Mouse (Mus musculus) splenic B cell, adult 2 months (primary cell): ENCODE data around the gene Olig1.
"Not testable (repeated sequence)": the region's sequence is repeated elsewhere in the genome, so short reads cannot be mapped to it uniquely, and the experiment has no call there.

Source experiments
- DNase-seq: peaks from one replicate; pipeline ENCODE4 v3.0.0-alpha.2; 2011; ENCODE audit warnings: low read depth, low spot score
- H3K27me3 ChIP-seq: 2 replicates; pipeline ENCODE4 v1.6.1; 2012; ENCODE audit warnings: mild to moderate bottlenecking, low read length, moderate library complexity, mixed read lengths; ENCODE audit not compliant: control insufficient read depth, poor library complexity, insufficient read depth, severe bottlenecking
- H3K36me3 ChIP-seq: 2 replicates; pipeline ENCODE4 v1.6.1; 2012; ENCODE audit warnings: mild to moderate bottlenecking, low read length, moderate library complexity, mixed read lengths; ENCODE audit not compliant: control insufficient read depth, poor library complexity, insufficient read depth, severe bottlenecking

The Olig1 gene

DNA sequence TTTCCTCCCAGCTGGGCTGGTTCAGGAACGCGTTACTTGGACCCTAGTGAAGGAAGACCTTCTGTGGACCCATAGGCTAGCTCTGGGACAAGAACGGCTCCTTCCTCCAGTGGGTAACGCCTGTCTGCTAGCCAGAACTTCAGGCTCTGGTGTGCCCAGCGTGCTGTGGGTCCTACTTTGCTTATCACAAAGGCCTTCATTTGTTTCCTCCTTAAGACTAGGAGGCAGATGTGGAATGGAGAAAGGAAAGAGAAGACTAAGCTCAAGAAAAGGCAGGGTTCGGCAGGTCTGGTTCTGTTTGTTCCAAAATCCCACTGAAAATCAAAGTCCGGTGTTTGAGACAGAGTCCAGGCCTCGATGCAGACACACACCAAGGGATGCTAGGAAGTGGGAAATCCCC is 39.9 kb upstream of the Olig1 start:
- DNase-seq: no peak
- no peaks in the 10 kb centered on the region for H3K27me3 ChIP-seq
- no peaks in the 10 kb centered on the region for H3K36me3 ChIP-seq

DNA sequence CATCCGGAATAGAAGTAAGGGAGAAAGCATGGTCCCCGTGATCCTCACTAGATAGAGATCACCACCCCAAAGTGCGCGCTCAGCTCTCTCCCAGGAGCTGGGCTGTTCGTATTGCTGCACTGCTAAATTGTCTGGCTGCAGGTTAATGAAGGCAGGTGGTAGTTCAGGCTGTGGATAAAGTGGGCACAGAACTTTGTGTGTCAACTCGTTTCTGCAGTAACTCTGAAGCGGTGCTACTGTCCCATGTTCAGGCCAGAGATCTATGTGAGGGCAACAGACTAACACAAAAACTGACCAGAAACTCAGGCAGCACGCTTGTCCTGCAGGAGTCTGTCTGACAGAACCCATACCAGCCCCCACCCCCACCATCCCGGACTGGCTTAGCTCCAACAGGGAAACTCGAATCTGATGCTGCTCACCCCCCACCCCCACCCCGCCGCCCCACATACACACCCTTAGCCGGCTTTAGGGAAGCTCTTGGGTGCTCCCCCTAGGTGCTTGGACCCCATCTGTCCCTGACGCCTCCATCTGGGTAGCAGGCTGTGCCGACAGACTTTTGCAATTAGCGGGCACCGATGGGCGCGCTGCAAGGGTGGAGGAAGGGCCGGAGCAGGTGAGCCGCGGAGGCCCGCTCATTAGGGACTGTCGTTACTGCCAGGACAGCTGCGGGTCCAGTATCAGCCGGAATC is 37.6 kb upstream of the Olig1 start:
- DNase-seq: no peak
- Histone ChIP-seq H3K27me3 (no peaks in the 10 kb centered on the region), H3K36me3 (no peaks in the 10 kb centered on the region)

DNA sequence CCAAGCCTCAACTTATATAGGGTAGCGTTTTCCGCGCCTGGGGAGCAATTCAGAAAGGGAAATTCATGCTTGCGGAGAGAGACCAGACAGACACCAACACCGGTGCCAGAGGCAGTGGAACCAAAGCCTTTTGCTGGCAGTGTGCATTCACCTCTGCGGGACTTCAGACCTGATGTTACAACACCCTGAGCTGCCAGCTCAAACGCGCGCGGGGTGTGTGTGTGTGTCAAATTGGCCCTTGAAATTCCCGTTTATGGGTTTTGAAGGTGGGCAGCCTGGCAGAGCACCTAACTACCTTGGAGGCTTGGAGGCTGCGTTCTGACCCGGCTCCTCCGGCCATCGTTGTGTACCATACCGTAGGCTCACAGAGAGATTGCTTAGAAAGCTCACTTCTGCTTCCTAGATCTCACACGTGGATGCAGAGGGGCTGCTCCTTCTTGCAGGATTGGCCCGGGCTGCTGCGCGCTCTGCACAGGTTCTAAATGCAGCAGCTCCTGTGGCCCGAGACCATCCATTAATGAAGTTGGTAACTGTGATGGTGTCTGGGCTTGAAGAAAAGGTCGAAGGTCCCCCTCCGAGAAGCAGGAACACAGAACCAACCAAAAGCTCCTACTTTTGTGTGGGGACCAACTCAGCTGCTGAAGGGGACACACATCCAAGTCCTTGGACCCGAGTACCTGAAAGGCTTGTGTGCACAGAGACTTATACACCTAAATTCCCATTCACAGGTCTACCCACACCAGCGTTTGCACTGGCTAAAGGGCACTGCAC is 36.9 kb upstream of the Olig1 start:
- Histone ChIP-seq H3K36me3 (no peaks in the 10 kb centered on the region), H3K27me3 (no peaks in the 10 kb centered on the region)
- no peak for DNase-seq

DNA sequence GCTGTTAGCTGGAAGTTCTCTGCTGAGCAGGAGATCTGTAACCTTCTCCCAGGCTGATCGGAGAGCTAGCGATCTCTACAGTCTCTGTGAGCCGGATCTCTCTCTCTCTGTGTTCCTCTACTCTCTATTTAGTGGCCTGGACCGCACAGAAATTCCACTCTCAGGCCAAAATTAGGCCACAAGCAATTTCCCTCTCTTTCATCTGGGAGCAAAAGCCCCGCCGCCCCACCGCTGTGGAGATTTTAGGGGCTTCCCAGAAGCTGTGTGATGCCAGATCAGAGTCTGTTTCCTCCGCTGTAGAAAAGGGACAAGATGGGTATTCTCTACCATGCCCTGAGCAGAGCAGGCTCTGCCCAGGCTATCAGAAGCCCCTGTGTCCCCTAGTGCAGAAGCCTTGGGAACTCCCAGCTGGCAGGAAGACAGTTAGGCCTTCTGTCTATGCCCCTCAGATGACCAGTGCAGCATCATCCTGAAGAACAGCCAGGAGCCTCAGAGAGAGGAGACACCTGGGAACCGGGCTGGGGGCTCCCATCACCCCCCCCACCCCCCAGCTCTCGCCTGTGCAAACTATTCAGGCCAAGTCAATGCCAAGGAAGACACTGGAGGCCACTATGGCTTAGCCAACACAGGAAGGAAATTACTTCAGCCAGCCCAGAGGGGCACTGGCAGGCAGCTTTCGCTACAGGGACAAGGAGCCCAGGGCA is 36.2 kb upstream of the Olig1 start:
- no peak for DNase-seq
- Histone ChIP-seq H3K27me3 (no peaks in the 10 kb centered on the region), H3K36me3 (no peaks in the 10 kb centered on the region)

DNA sequence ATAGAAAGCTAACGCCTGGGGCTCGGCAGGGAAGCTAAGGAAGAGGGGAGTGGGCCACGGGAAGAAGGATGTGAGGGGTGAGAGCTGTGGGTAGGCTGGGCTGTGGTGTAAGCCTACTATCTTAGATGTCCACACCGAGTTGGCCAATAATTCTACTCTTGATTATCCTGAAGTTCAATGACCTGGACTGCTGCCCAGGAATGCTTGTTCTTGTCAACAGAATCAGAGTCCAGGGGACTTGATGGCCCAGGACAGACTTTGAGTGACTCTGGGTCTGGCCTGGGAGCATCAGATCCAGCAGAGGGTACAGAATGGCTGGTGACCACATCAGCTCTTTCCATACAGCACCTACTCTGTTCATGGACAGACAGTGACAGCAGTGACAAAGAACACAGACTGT is 30.5 kb upstream of the Olig1 start:
- DNase-seq: no peak
- Histone ChIP-seq H3K27me3 (no peaks in the 10 kb centered on the region), H3K36me3 (no peaks in the 10 kb centered on the region)

DNA sequence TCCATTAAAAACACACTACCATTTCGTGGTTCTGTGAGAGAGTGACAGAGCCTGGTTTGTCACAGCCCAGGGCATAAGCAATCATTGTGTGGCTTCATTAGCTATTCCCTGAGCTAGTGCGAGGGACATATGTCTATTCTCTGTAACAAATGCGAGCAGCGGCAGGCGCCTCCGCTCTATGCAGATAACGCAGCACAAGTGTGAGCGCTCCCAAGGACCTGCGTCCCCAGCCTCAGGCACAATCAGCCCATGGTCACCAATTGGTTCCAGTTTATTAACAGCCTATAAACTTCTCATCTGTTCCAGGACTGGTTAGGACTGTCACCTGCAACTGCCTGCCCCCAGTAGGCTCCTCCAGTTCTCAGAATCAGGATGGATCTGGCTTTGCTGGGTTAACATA is 23.3 kb upstream of the Olig1 start:
- Histone ChIP-seq H3K36me3 (no peaks in the 10 kb centered on the region), H3K27me3 (no peaks in the 10 kb centered on the region)
- DNase-seq: no peak

DNA sequence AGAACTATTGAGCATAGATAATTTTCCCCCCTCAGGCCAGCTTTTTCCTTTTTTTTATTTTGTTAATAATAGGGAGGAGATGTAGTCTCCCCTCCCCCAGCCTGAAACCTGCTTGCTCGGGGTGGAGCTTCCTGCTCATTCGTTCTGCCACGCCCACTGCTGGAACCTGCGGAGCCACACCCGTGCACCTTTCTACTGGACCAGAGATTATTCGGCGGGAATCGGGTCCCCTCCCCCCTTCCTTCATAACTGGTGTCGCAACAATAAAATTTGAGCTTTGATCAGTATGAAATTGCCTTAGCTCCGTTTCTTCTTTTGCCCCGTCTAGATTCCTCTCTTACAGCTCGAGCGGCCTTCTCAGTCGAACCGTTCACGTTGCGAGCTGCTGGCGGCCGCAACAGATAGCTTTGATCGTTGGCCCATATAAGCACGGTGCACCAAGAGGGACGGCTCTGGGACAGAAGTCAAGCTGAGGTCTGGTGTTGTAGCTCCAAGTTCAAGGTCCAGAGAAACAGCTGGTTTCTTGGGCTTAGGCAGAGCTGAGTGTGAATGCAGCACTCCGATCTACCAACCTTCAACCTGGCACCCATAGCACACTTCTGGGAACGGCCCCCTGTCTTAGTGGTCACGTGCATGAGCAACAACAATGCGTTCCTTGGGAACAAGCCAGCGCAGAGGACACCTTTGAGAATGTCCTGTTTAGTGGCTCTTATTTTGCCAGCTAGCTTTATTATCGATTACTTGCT is 14.0 kb upstream of the Olig1 start:
- not testable (repeated sequence) for H3K27me3 ChIP-seq, H3K36me3 ChIP-seq

DNA sequence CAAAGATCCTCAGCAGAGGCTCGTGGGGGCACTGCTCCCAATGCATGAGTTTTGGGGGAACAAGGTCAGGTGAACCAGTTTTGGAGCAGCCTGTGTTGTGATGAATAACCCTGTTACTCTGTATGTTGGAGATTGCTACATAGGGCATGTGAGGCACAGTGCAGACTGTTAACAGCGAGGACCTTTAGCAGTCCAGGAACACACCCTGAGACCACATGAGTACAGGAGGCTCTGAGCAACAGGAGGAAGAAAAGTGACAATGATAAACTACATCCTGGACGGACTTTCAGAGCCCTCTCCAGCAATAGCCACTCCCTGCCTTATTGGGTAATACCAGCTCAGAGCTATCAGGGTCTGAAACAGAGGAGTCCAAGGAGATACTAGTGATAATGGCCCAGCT is 10.6 kb upstream of the Olig1 start:
- no peaks in the 10 kb centered on the region for H3K36me3 ChIP-seq
- no peak for DNase-seq
- H3K27me3 ChIP-seq: no peaks in the 10 kb centered on the region

More for the DNA sequence above, 14.0 kb upstream of the Olig1 start:
- not testable (repeated sequence) for DNase-seq

DNA sequence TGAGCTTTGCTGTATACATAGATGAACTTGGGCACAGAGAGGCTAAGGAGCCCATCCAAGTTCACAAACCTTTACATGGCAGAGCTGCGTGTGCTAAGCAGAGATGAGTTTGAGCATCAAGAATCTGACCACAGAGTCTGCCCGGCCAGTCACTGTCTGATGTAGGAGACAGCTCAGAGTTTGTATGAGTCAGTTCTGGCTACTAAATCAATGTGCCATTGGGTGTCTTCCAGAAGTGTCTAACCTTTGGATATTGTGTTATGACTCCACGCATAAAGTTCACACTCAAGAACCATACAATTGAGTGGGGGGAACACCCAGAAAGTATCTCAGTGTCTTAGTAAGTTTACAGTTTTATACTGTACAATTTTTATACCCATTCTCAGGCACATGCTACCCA is 8.7 kb upstream of the Olig1 start:
- H3K36me3 ChIP-seq: no peaks in the 10 kb centered on the region
- H3K27me3 ChIP-seq: no peaks in the 10 kb centered on the region
- no peak for DNase-seq

DNA sequence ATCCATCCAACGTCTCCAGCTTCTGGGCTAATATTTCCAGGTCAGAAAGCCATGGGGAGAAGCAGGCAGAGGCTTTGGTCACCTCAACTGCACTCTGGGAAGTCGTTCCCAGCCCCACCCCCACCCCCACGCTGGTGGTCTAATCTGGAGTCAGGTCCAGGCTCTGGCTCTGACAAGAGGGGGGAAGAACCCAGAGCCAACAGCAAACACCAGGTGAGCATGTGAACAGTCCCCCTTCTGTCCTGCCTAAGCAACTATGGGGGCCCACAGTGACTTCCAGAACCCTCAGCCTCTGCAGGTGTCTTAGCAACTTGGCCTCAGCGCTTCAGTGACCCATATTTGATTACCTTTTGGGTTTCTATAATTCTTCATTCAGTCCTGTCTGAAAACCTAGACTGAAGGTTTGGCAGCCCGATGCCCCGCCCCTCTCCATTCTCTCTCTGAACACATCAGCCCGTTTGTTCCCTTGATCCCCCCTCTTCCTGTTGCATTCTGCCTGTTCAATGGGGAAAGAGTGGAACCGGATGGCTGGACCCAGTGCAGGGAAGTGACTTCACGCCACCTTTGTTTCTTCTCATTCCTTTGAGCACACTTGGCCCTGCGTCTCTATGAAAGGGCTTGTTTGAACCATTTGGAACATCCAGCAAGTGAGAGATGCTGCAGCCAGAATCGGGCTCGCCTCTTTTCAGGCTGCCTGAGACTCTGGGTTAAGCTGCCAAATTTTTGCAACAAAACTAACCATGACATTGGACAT is 6.9 kb upstream of the Olig1 start:
- no peak for DNase-seq
- H3K27me3 ChIP-seq: no peaks in the 10 kb centered on the region; the same call in 1 of the 2 replicates

DNA sequence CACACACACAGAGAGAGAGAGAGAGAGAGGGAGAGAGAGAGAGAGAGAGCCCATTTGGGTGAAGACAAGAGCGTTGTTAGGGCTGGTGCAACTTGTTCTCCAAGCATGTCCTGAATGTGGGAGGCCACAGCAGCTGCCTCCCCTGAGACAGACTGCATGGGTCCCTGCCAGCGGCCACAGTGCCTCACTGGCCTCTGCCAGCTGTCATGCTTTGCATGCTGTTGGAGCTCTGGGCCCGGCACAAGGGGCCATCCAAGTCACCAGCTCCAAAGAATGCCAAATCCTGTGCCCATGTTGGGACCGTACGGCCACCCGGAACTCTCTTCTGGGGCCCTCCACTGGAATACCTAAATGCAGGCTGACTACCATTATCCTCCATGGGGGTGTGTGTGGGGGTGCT is 3.6 kb upstream of the Olig1 start:
- DNase-seq: no peak
- H3K36me3 ChIP-seq: no peaks in the 10 kb centered on the region
- no peaks in the 10 kb centered on the region; the same call in 1 of the 2 replicates for H3K27me3 ChIP-seq

More for the DNA sequence above, 6.9 kb upstream of the Olig1 start:
- H3K36me3 ChIP-seq: no peaks in the 10 kb centered on the region

DNA sequence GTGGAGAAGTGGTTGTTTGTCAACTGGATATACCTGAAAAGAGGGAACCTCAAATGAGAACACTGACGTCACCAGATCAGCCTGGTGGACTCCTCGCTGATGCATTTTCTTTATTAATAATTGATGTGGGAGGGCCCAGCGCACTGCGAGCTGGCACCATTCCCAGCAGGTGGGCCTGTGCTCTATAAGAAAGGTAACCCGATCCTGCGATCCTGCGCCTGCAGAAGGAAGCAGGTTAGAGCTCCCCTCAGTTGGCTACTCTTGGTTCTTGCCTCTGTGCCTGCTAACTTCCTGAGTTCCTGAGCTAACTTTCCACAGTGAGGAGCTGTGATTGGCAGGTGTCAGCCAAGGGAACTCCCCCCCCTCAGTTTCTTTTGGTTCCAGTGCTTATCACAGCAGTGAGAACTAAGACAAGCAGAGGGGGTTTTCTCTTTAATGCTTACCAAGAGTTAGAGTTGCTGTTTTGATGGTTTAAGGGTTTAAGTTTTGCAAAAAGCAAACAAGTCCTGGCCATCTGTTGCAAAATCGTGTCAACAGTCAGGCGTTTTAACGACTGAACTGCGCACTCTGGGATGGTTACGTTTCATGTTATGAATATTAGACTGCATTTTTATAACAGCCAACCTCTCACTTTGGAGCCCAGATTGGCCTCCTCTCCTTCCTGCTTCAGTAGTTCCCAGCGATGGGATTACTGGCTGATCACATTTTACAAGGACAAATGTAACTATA is 684 bp upstream of the Olig1 start:
- DNase-seq: no peak
- H3K27me3 ChIP-seq: no peaks in the 10 kb centered on the region; the same call in 1 of the 2 replicates
- H3K36me3 ChIP-seq: no peaks in the 10 kb centered on the region

DNA sequence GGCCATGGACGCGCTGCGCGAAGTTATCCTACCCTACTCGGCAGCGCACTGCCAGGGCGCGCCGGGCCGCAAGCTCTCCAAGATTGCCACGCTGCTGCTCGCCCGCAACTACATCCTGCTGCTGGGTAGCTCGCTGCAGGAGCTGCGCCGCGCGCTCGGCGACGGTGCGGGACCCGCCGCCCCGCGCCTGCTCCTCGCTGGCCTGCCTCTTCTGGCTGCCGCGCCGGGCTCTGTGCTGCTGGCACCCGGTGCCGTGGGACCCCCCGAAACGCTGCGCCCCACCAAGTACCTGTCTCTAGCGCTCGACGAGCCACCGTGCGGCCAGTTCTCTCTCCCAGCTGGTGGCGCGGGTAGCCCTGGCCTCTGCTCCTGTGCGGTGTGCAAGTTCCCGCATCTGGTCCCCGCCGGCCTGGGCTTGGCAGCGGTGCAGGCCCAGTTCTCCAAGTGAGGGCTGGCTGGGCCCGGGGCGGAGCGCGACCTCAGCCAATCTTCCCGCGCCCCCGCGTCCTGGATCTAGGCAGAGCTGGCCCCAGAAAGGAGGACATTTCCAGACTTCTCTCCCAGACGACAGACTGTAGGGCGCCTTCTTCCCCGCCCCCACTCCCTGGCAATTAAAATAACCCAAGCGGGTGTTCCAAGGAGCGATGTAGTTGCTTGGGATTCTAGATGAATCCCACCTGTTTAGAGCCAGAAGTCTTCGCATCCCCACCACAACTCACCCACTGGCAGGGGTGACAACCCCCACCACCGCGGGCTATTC is 820 bp downstream of the Olig1 start:
- Histone ChIP-seq H3K27me3 (no peaks in the 10 kb centered on the region; the same call in 1 of the 2 replicates), H3K36me3 (no peaks in the 10 kb centered on the region)
- no peak for DNase-seq
